Mouse (Mus musculus): ENCODE results near the gene Vmn1r37. TPM values are rescaled to one million over a fixed set of nuclear protein-coding genes. Genes with fewer than 3 reads are reported as not detected.
"Not testable (repeated sequence)": the region's sequence is repeated elsewhere in the genome, so short reads cannot be mapped to it uniquely, and the experiment has no call there.

Gene Vmn1r37
- not detected in 2 replicates for polyA plus RNA-seq (2015; fragmentation: Nextera tagmentation; extraction: Ambion mirVana)

DNA sequence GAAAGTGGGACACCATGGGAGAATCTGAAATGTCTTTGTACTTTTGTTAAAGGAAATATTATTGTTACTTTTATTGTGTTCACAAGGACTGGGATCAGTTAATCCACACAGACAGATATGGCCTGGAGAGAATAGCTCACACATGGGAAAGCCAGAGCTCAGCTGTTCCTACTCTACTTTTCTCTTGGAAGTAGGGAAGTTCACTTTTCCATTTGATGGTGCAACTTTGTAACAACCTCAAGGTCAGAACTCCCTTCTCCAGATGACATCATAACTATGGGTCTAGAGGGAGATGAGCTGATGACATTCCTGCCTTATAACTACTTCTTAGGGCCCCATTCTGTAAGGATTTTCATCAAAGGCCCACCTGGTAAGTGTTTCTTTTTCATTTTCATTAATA is at the start of gene Vmn1r37:
Gene Vmn1r37, plus strand, starts transcription at position 301 of the 400 bp plus-strand sequence.
- not testable (repeated sequence) for H3K9me3 ChIP-seq (replicated peaks); H3K4me3 ChIP-seq (replicated peaks); ATAC-seq (ENCODE audit: low FRiP score); H3K9ac ChIP-seq (replicated peaks); H3K27me3 ChIP-seq (replicated peaks); H3K27ac ChIP-seq (replicated peaks); H3K36me3 ChIP-seq; H3K4me2 ChIP-seq; H3K4me1 ChIP-seq

DNA sequence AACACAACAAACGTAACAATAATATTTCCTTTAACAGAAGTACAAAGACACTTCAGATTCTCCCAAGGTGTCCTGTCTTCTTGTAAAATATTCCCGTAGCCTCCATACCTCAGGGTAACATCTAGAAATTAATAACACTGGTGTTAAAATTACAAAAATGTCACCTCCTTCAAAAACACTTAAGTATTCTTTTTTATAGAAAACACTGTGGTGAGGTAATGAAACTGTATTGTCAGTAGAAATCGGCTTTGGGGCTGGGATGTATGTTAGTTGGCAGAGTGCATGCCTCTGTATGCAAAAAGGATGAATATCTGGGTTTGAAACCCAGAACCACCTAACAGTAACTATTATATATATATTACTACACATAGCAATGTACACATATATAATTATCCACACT is 43.4 kb upstream of the Vmn1r37 start, which contains the start of gene Vmn1r35:
Gene Vmn1r35, minus strand, starts transcription at position 101 of the 400 bp plus-strand sequence.
- Histone ChIP-seq H3K27ac (replicated peaks) (no peak within 1 kb of the TSS), H3K4me1 (no peaks in the 10 kb centered on the region), H3K27me3 (replicated peaks) (no peaks in the 10 kb centered on the region), H3K36me3 (no peaks in the 10 kb centered on the region), H3K9me3 (replicated peaks) (no peaks in the 10 kb centered on the region), H3K4me3 (replicated peaks) (no peak within 1 kb of the TSS), H3K4me2 (no peak within 1 kb of the TSS), H3K9ac (replicated peaks) (no peak within 1 kb of the TSS)
- WGBS = 83% methylated on average over 3 of the region's 3 CpGs
- no peak for ATAC-seq (ENCODE audit: low FRiP score)

GRCm38 (mm10) chr6:66708901-66709300 is 20.3 kb upstream of the Vmn1r37 start:
- H3K9ac ChIP-seq (replicated peaks) = no peak overlapping the region

DNA sequence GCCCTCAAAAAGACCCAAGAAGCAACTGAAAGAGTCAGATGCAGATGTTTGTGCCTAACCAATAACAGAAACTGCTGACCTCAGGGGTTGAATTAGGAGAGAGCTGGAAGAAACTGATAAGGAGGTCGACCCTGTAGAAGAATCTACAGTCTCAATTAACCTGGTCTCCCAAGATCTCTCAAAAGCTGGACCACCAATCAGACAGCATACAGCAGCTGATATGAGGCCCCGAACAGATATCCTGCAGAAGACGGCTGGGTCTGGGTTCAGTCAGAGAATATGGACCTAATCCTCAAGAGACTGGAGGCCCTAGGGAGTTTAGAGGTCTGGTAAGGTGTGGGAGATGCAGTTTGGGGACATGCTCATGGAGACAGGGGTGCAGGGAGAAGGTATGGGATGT is 15.3 kb upstream of the Vmn1r37 start:
- 87% methylated on average over 3 of the region's 3 CpGs for WGBS

More at GRCm38 (mm10) chr6:66708901-66709300, 20.3 kb upstream of the Vmn1r37 start:
- Histone ChIP-seq H3K4me3 (replicated peaks) (no peak overlapping the region), H3K27me3 (replicated peaks) (no peaks in the 10 kb centered on the region), H3K36me3 (no peaks in the 10 kb centered on the region), H3K4me1 (no peaks in the 10 kb centered on the region), H3K4me2 (no peak overlapping the region), H3K9me3 (replicated peaks) (no peaks in the 10 kb centered on the region), H3K27ac (replicated peaks) (no peak overlapping the region)
- ATAC-seq (ENCODE audit: low FRiP score) = no peak

GRCm38 (mm10) chr6:66719068-66719467 is 10.1 kb upstream of the Vmn1r37 start, which contains the start of gene Vmn1r36:
Gene Vmn1r36, minus strand, starts transcription at chr6:66719168.
- ATAC-seq (ENCODE audit: low FRiP score); H3K9ac ChIP-seq (replicated peaks); H3K4me2 ChIP-seq; H3K27ac ChIP-seq (replicated peaks); H3K36me3 ChIP-seq; H3K27me3 ChIP-seq (replicated peaks); H3K9me3 ChIP-seq (replicated peaks); H3K4me1 ChIP-seq; H3K4me3 ChIP-seq (replicated peaks): not testable (repeated sequence)
- 70% methylated on average over 2 of the region's 2 CpGs for WGBS

More for the DNA sequence above, 15.3 kb upstream of the Vmn1r37 start:
- no peak overlapping the region for H3K9ac ChIP-seq (replicated peaks)
- no peak overlapping the region for H3K4me3 ChIP-seq (replicated peaks)
- no peaks in the 10 kb centered on the region for H3K27me3 ChIP-seq (replicated peaks)
- H3K36me3 ChIP-seq = no peaks in the 10 kb centered on the region
- H3K4me1 ChIP-seq = no peaks in the 10 kb centered on the region
- no peak for ATAC-seq (ENCODE audit: low FRiP score)
- no peaks in the 10 kb centered on the region for H3K9me3 ChIP-seq (replicated peaks)
- H3K27ac ChIP-seq (replicated peaks) = no peak overlapping the region
- no peak overlapping the region for H3K4me2 ChIP-seq

DNA sequence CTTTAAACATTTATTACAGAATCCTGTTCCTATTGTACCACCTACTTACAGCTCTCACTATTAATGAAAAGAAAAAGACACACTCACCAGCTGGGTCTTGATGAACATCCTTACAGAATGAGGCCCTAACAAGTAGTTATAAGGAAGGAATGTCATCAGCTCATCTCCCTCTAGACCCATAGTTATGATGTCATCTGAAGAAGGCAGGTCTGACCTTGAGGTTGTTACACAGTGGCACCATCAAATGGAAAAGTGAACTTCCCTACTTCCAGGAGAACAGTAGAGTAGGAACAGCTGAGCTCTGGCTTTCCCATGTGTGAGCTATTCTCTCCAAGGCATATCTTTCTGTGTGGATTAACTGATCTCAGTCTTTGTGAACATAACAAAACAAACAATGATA is 53.3 kb downstream of the Vmn1r37 start, which contains the start of gene Vmn1r38:
Gene Vmn1r38, minus strand, starts transcription at position 101 of the 400 bp plus-strand sequence.
- H3K9me3 ChIP-seq (replicated peaks); H3K4me1 ChIP-seq; H3K4me2 ChIP-seq; H3K9ac ChIP-seq (replicated peaks); H3K27ac ChIP-seq (replicated peaks); H3K27me3 ChIP-seq (replicated peaks); H3K36me3 ChIP-seq; H3K4me3 ChIP-seq (replicated peaks); ATAC-seq (ENCODE audit: low FRiP score): not testable (repeated sequence)

Other genes starting within 250 kb of the Vmn1r37 start
- 16.0 and 33.5 TPM in 2 replicates for gene Mad2l1, start 194.0 kb upstream of the Vmn1r37 start, polyA plus RNA-seq (2015; fragmentation: Nextera tagmentation; extraction: Ambion mirVana)
- not detected in 2 replicates for gene Vmn1r32, start 169.3 kb upstream of the Vmn1r37 start, polyA plus RNA-seq (2015; fragmentation: Nextera tagmentation; extraction: Ambion mirVana)
- not detected in 2 replicates for gene Vmn1r33, start 111.1 kb upstream of the Vmn1r37 start, polyA plus RNA-seq (2015; fragmentation: Nextera tagmentation; extraction: Ambion mirVana)
- not detected in 2 replicates for gene Vmn1r34, start 85.5 kb upstream of the Vmn1r37 start, polyA plus RNA-seq (2015; fragmentation: Nextera tagmentation; extraction: Ambion mirVana)
- not detected in 2 replicates for gene Vmn1r35, start 43.5 kb upstream of the Vmn1r37 start, polyA plus RNA-seq (2015; fragmentation: Nextera tagmentation; extraction: Ambion mirVana)
- gene Vmn1r36, start 10.2 kb upstream of the Vmn1r37 start, polyA plus RNA-seq (2015; fragmentation: Nextera tagmentation; extraction: Ambion mirVana) = not detected in 2 replicates
- not detected in 2 replicates for gene Vmn1r38, start 53.2 kb downstream of the Vmn1r37 start, polyA plus RNA-seq (2015; fragmentation: Nextera tagmentation; extraction: Ambion mirVana)
- gene Vmn1r39, start 81.2 kb downstream of the Vmn1r37 start, polyA plus RNA-seq (2015; fragmentation: Nextera tagmentation; extraction: Ambion mirVana) = not detected in 2 replicates
- 65.9 and 75.1 TPM in 2 replicates for gene Gng12, start 167.0 kb downstream of the Vmn1r37 start, polyA plus RNA-seq (2015; fragmentation: Nextera tagmentation; extraction: Ambion mirVana)